Mouse (Mus musculus) CH12.LX (cell line): ENCODE measurements around the gene Heatr5b.

Source experiments
- CTCF ChIP-seq, 2 experiments: IDR thresholded peaks in 1 of 2; conservative IDR thresholded peaks in 1 of 2; 2 replicates each; pipeline ENCODE4 v1.5.1; 2011 to 2012; ENCODE audit warnings: low read depth in 2 of 2, low read length in 2 of 2, improper control_type of control experiment in 1 of 2, inconsistent platforms in 1 of 2, mild to moderate bottlenecking in 1 of 2, moderate library complexity in 1 of 2
- EP300 ChIP-seq: IDR thresholded peaks from 2 replicates; pipeline ENCODE4 v1.6.1; 2011; ENCODE audit warnings: low read length, improper control_type of control experiment
- KAT2A ChIP-seq: IDR thresholded peaks from 2 replicates; pipeline ENCODE4 v1.6.1; 2012; ENCODE audit warnings: low read length, improper control_type of control experiment, inconsistent platforms; ENCODE audit not compliant: insufficient replicate concordance
- MAFK ChIP-seq: IDR thresholded peaks from 2 replicates; pipeline ENCODE4 v1.6.1; 2011; ENCODE audit warnings: low read length, improper control_type of control experiment; ENCODE audit not compliant: insufficient replicate concordance
- MAX ChIP-seq: IDR thresholded peaks from 2 replicates; pipeline ENCODE4 v1.6.1; 2011; ENCODE audit warnings: low read length, improper control_type of control experiment
- MAZ ChIP-seq: IDR thresholded peaks from 2 replicates; pipeline ENCODE4 v1.6.1; 2012; ENCODE audit warnings: low read depth, mild to moderate bottlenecking, inconsistent platforms, low read length, improper control_type of control experiment, moderate library complexity
- MEF2A ChIP-seq: IDR thresholded peaks from 2 replicates; pipeline ENCODE4 v1.6.1; 2014; ENCODE audit warnings: low read depth, mild to moderate bottlenecking, inconsistent platforms, low read length, improper control_type of control experiment, borderline replicate concordance
- NELFE ChIP-seq: IDR thresholded peaks from 2 replicates; pipeline ENCODE4 v1.6.1; 2011; ENCODE audit warnings: low read depth, low read length, improper control_type of control experiment
- NRF1 ChIP-seq: IDR thresholded peaks from 2 replicates; pipeline ENCODE4 v1.6.1; 2014; ENCODE audit warnings: low read depth, mild to moderate bottlenecking, inconsistent platforms, low read length, improper control_type of control experiment, moderate library complexity
- POLR2A ChIP-seq: IDR thresholded peaks from 2 replicates; pipeline ENCODE4 v1.6.1; 2011; ENCODE audit warnings: low read depth, mild to moderate bottlenecking, improper control_type of control experiment, low read length
- SIN3A ChIP-seq: IDR thresholded peaks from 2 replicates; pipeline ENCODE4 v1.6.1; 2012; ENCODE audit warnings: low read length, improper control_type of control experiment, inconsistent platforms
- TBP ChIP-seq: conservative IDR thresholded peaks from 2 replicates; pipeline ENCODE4 v1.6.1; 2011; ENCODE audit warnings: low read depth, low read length, improper control_type of control experiment
- TCF12 ChIP-seq: IDR thresholded peaks from 2 replicates; pipeline ENCODE4 v1.6.1; 2014; ENCODE audit warnings: low read depth, mild to moderate bottlenecking, inconsistent platforms, low read length, improper control_type of control experiment
- USF2 ChIP-seq: conservative IDR thresholded peaks from 2 replicates; pipeline ENCODE4 v1.6.1; 2011; ENCODE audit warnings: low read depth, low read length, improper control_type of control experiment

DNA sequence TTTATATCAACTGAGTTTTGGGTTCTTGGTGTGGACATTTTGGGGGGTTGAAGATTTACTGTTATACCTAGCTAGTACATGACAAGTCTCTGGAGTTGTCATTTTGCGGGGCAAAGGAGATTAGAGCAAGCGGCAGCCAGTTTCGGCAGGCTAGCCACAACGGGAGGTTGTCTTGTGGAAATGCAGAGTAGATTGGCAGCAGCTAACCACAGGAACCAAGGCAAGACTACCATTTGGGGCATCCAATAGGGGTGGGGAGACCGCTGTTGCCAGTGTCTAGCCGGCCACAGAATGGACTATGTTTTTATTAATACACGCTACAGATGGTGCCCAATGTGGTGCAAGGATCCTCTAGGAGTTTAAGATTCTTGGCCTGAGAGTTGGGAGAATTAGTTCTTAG lies 126.7 kb downstream of the Heatr5b start:
- TF ChIP-seq EP300 (no peak), CTCF (conservative IDR thresholded peaks at IDR 0.05 in 1 of 2, IDR thresholded peaks at IDR 0.05 in 1 of 2; ENCODE audit: low read depth in 2 of 2, low read length in 2 of 2) (no peak), USF2 (no peak), SIN3A (no peak), MAX (no peak), POLR2A (no peak), TCF12 (no peak), MEF2A (no peak), MAFK (no peak), MAZ (no peak), KAT2A (no peak), NELFE (no peak), NRF1 (no peak), TBP (no peak)
